Mouse (Mus musculus): ENCODE measurements around the gene Gm17509. TPM values are rescaled to one million over a fixed set of nuclear protein-coding genes. Genes with fewer than 3 reads are reported as not detected.

Gene Gm17509
- not detected in 2 replicates for total RNA-seq (2021)
- long read RNA-seq, result 0 reads

- peak; percentile 56 for DNase-seq
These were observed at the start of gene Gm17509 for GRCm38 (mm10) chr13:117220501-117221321. Gene Gm17509 (minus strand): TSS chr13:117221075.

DNA sequence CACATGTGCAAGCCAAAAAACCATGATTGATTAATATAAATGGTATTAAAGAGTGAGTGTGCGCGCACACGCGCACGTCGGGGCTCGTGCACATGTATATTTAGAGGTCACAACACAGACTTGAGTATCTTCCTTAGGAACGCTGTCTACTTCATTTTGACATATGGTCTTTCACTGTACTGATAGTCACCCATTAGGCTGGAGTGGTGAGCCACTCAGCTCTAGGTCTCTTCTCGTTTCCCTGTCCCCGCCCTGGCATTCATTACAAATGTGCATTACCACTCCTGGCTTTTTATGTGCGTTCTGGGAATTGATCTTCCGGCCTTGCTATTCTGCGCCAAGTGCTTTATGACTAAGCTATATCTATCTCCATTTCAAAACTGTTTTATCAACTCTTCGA lies 47.1 kb upstream of the Gm17509 start:
- DNase-seq, result no peak

- peak; percentile 14 for DNase-seq
These were observed 45.3 kb upstream of the Gm17509 start for GRCm38 (mm10) chr13:117266156-117266555.

DNA sequence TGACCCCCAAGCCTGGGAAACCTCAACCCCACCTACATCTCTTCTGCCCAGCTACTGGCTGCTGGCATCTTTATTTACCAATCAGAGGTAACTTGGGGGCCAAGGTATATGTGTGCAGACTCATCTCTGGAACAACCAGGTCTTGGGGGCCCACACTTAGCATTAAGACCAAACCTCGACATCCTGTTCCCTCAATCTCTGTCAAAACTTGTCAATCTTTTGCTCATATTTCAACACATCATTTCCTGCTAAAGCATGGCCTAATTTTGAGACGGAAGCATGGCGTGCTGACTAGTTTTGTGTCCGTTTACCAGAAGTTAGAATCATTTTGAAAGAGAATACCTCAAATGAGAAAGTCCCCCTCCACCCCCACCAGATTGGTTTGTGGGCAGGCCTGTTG lies 39.8 kb upstream of the Gm17509 start:
- no peak for DNase-seq

- no peak for DNase-seq
These were observed 21.7 kb upstream of the Gm17509 start for GRCm38 (mm10) chr13:117242621-117243020.

GRCm38 (mm10) chr13:117242063-117242462 lies 21.2 kb upstream of the Gm17509 start:
- DNase-seq, result no peak

- no peak for DNase-seq
These were observed 16.2 kb upstream of the Gm17509 start for GRCm38 (mm10) chr13:117237111-117237510.

GRCm38 (mm10) chr13:117235530-117236212 lies 14.8 kb upstream of the Gm17509 start:
- no peak for DNase-seq

GRCm38 (mm10) chr13:117234486-117234885 lies 13.6 kb upstream of the Gm17509 start:
- no peak for DNase-seq

DNA sequence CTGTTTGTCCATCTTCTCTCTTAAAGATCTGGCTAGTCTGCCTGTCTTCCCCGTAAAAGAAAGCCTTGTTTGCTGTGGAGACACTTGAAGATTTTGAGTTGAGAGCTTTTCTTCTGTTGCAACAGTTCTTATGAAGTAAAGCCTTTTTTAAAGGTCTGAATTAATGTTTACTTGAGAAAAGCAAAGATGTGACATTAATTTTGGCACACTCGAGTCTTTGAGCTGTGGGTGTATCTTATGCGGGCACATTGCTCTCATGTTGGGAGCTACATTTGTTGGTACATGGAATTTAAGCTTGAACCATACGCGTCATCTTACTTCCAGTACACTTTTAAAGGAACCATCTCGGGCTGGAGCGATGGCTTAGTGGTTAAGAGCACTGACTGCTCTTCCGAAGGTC lies 12.9 kb upstream of the Gm17509 start:
- no peak for DNase-seq

GRCm38 (mm10) chr13:117230371-117231110 lies 9.7 kb upstream of the Gm17509 start:
- DNase-seq, result peak; percentile 12

- DNase-seq, result peak; percentile 2
These were observed 4.7 kb upstream of the Gm17509 start for GRCm38 (mm10) chr13:117225561-117225960.

DNA sequence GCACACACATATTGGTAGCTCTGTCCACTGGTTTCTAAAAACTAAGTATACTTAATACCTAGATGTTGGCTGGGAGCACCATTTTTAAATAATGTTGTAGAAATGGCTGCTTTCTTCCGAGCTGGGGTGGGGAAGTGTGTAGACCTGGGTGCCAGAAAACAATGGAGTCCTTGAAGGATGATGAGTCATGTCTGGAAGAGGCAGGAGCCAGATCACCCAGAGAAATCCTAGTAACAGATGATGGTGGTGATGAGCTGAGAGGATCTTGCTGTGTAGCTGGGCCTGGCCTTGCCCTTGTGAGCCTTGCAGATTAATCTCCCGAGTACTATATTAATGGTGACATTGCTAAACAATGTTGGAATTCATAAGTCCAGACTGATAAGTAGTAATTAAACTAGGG lies 4.0 kb upstream of the Gm17509 start:
- no peak for DNase-seq

DNA sequence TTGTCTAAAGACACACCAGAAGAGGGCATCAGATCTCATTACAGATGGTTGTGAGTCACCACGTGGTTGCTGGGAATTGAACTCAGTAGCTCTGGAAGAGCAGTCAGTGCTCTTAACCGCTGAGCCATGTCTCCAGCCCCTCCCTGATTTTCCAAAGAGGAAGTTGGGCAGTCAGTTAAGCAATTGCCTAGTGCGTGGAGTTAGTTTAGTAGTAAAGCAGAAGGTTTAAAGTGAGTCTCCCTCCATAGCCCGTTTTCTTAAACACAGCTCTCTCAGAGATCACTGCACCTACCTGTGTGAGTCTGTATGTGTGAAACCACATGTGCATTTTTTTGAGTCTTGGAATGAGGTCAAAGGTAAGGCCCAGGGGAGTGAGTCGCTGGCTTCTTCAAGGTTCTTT lies 2.2 kb upstream of the Gm17509 start:
- no peak for DNase-seq

- no peak for DNase-seq
These were observed 889 bp downstream of the Gm17509 start for GRCm38 (mm10) chr13:117219871-117220500.

GRCm38 (mm10) chr13:117218092-117218491 lies 2.8 kb downstream of the Gm17509 start:
- no peak for DNase-seq

DNA sequence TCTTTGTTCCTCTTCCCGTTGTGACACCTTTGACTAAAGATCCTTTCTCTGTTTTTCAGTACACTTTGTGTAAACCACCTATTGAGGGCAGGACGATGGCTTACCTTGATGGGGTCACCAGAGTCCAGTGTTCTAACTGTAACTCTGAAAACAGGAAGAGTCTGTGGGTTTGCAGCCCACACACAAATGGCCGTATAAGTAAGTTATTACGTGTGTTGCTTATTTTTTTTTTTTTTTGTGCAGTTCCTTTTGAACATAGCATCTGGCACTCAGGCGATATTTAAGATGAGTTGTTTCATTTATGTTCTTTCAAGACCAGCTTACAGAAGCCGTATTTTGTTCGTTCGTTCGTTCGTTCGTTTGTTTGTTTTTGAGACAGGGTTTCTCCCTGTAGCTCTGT lies 3.3 kb downstream of the Gm17509 start:
- DNase-seq, result no peak

DNA sequence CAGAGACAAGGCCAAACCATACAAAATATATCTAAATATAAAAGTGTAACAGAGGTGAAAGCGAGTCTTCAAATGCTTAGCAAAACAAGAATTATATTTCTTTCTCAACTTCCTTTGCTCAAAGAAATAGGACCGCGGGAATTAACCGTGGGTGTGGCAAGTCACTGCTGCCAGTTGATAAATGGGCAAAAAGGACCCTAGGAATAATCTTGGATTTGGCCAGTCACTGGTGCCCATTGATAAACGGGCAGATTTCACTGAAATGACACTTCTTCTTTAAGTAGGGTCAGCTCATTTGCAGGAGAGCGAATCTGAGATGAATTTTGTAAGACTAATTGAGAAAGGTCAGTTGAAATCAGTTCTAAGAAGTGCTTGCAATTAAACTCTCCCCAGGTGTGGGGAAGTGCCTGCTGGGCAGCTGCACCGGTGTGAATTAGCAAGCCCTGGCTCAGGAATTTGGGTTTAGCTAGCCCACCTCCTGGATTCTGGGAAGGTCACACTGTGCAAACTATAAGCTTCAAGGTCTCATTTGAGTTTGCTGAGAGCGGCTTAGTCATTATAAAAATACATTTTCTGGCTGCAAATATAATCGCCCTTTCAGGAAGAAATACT lies 4.0 kb downstream of the Gm17509 start:
- DNase-seq, result no peak

DNA sequence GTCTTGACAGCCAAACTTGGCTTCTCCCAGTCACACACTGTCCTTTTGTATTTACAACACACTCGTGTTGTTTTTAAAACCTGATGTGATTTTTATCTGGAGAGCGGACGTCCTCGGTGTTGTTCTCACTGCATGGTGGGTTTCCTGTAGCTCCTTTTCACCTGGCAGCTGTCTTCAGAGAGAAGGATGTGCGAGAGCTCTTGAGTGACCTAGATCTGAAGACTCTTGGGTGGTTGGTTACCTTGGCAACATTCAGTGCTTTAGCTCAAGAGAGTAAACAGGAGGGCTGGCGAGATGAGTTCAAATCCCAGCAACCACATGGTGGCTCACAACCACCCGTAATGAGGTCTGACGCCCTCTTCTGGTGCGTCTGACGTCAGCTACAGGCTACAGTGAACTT lies 4.7 kb downstream of the Gm17509 start:
- no peak for DNase-seq

- DNase-seq, result no peak
These were observed 5.4 kb downstream of the Gm17509 start for GRCm38 (mm10) chr13:117215481-117215880.

DNA sequence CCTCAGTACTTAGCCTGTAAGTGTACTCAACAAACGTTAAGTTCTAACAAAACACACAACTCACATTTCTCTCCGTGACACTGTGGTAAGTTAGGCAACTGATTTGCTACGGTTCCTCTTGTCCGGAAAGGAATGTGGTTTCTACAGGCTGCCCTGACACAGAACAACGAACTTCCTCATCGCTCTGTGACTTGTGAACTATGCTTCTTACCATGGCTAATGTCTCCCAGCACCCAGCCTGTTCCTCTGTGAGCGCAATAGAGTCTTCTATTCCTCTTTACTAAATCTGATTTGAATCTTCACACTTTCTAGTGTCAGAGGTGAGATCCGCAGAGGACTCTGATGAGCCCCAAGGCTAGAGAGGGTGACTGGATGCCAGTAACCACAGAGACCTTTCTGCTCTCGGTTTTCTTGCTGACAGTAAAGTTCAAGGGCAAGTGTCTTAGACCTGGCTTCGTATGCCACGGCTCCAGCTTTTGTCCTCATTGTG lies 9.4 kb downstream of the Gm17509 start:
- no peak for DNase-seq

DNA sequence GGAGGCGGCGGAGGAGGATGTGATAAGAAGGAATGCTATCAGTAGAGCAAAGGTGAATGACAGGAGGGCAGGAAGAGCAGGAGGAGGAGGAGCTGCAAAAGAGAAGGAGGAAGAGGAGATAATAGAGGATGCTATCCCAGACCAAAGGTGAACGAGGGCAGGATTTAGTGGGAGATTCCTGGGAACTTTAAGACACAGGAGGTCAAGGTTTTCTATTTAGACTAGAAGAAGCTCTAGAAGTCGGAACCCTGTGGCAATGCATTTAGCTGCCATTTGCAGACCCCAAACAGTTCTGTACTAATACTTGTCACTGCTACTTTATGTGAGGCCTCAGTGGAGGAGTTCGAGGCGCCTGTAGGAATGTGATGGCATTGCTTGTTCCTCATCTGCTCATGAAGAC lies 12.6 kb downstream of the Gm17509 start, which contains the start of gene Emb:
Gene Emb (plus strand): TSS at position 301 of the 400 bp plus-strand sequence.
- no peak for DNase-seq

All from adrenal gland, postnatal 25 days (tissue).